Mouse (Mus musculus): ENCODE data around the gene Ndufc2. TPM values are rescaled to one million over a fixed set of nuclear protein-coding genes. Genes with fewer than 3 reads are reported as not detected.

Gene Ndufc2
- polyA plus RNA-seq, 1 experiment, result 209 TPM

- Histone ChIP-seq H3K79me3 (ENCODE audit: low read depth) (no peaks in the 10 kb centered on the region), H3K79me2 (ENCODE audit: control insufficient read depth, insufficient read depth) (no peaks in the 10 kb centered on the region), H3K36me3 (ENCODE audit: control insufficient read depth, insufficient read depth) (no peaks in the 10 kb centered on the region), H3ac (ENCODE audit: control insufficient read depth, insufficient read length, low read depth) (no peak overlapping the region), H3K27me3 (ENCODE audit: control insufficient read depth, insufficient read depth, insufficient read length) (no peaks in the 10 kb centered on the region), H3K4me3 (ENCODE audit: insufficient read depth, poor library complexity, severe bottlenecking) (no peak overlapping the region)
- no peak for TF ChIP-seq FOSL1 (IDR thresholded peaks at IDR 0.05; ENCODE audit: insufficient read depth, low read length, poor library complexity, severe bottlenecking)
- TF ChIP-seq CEBPB (IDR thresholded peaks at IDR 0.05; ENCODE audit: low read depth), result no peak
- TF ChIP-seq USF1 (IDR thresholded peaks at IDR 0.05; ENCODE audit: low read depth), result no peak
- no peak for TF ChIP-seq MYOG (IDR thresholded peaks at IDR 0.05; ENCODE audit: control insufficient read depth, extremely low read depth, insufficient read length)
- no peak for TF ChIP-seq MYOD1 (IDR thresholded peaks at IDR 0.05; ENCODE audit: control insufficient read depth, insufficient read length, low read depth)
- no peak for TF ChIP-seq MAX (IDR thresholded peaks at IDR 0.05)
- no peak for TF ChIP-seq CTCF (IDR thresholded peaks at IDR 0.05; ENCODE audit: control insufficient read depth, insufficient read depth, insufficient read length)
Observed at GRCm38 (mm10) chr7:97356253-97356652, 43.5 kb upstream of the Ndufc2 start.

GRCm38 (mm10) chr7:97356875-97357276, 42.9 kb upstream of the Ndufc2 start:
- Histone ChIP-seq H3K79me3 (ENCODE audit: low read depth) (no peaks in the 10 kb centered on the region), H3K36me3 (ENCODE audit: control insufficient read depth, insufficient read depth) (no peaks in the 10 kb centered on the region), H3K4me3 (ENCODE audit: insufficient read depth, poor library complexity, severe bottlenecking) (no peak overlapping the region), H3ac (ENCODE audit: control insufficient read depth, insufficient read length, low read depth) (no peak overlapping the region), H3K27me3 (ENCODE audit: control insufficient read depth, insufficient read depth, insufficient read length) (no peaks in the 10 kb centered on the region), H3K79me2 (ENCODE audit: control insufficient read depth, insufficient read depth) (no peaks in the 10 kb centered on the region)
- TF ChIP-seq CEBPB (IDR thresholded peaks at IDR 0.05; ENCODE audit: low read depth) (no peak), MAX (IDR thresholded peaks at IDR 0.05) (no peak), FOSL1 (IDR thresholded peaks at IDR 0.05; ENCODE audit: insufficient read depth, low read length, poor library complexity, severe bottlenecking) (no peak), MYOG (IDR thresholded peaks at IDR 0.05; ENCODE audit: control insufficient read depth, extremely low read depth, insufficient read length) (no peak), MYOD1 (IDR thresholded peaks at IDR 0.05; ENCODE audit: control insufficient read depth, insufficient read length, low read depth) (no peak), USF1 (IDR thresholded peaks at IDR 0.05; ENCODE audit: low read depth) (no peak), CTCF (IDR thresholded peaks at IDR 0.05; ENCODE audit: control insufficient read depth, insufficient read depth, insufficient read length) (no peak)

GRCm38 (mm10) chr7:97357840-97358239, 42.0 kb upstream of the Ndufc2 start:
- no peak overlapping the region for H3K4me3 ChIP-seq (ENCODE audit: insufficient read depth, poor library complexity, severe bottlenecking)
- no peak overlapping the region for H3ac ChIP-seq (ENCODE audit: control insufficient read depth, insufficient read length, low read depth)
- H3K79me2 ChIP-seq (ENCODE audit: control insufficient read depth, insufficient read depth), result no peaks in the 10 kb centered on the region
- TF ChIP-seq MYOG (IDR thresholded peaks at IDR 0.05; ENCODE audit: control insufficient read depth, extremely low read depth, insufficient read length), result no peak
- TF ChIP-seq MAX (IDR thresholded peaks at IDR 0.05), result no peak
- TF ChIP-seq CTCF (IDR thresholded peaks at IDR 0.05; ENCODE audit: control insufficient read depth, insufficient read depth, insufficient read length), result no peak
- no peak for TF ChIP-seq FOSL1 (IDR thresholded peaks at IDR 0.05; ENCODE audit: insufficient read depth, low read length, poor library complexity, severe bottlenecking)
- TF ChIP-seq MYOD1 (IDR thresholded peaks at IDR 0.05; ENCODE audit: control insufficient read depth, insufficient read length, low read depth), result no peak
- no peak for TF ChIP-seq CEBPB (IDR thresholded peaks at IDR 0.05; ENCODE audit: low read depth)
- no peak for TF ChIP-seq USF1 (IDR thresholded peaks at IDR 0.05; ENCODE audit: low read depth)
- H3K79me3 ChIP-seq (ENCODE audit: low read depth), result no peaks in the 10 kb centered on the region
- H3K36me3 ChIP-seq (ENCODE audit: control insufficient read depth, insufficient read depth), result no peaks in the 10 kb centered on the region
- H3K27me3 ChIP-seq (ENCODE audit: control insufficient read depth, insufficient read depth, insufficient read length), result no peaks in the 10 kb centered on the region

- Histone ChIP-seq H3K79me2 (ENCODE audit: control insufficient read depth, insufficient read depth) (no peaks in the 10 kb centered on the region), H3K79me3 (ENCODE audit: low read depth) (no peaks in the 10 kb centered on the region), H3K4me3 (ENCODE audit: insufficient read depth, poor library complexity, severe bottlenecking) (no peak overlapping the region), H3K36me3 (ENCODE audit: control insufficient read depth, insufficient read depth) (no peaks in the 10 kb centered on the region), H3K27me3 (ENCODE audit: control insufficient read depth, insufficient read depth, insufficient read length) (no peaks in the 10 kb centered on the region), H3ac (ENCODE audit: control insufficient read depth, insufficient read length, low read depth) (no peak overlapping the region)
- no peak for TF ChIP-seq FOSL1 (IDR thresholded peaks at IDR 0.05; ENCODE audit: insufficient read depth, low read length, poor library complexity, severe bottlenecking)
- TF ChIP-seq MYOG (IDR thresholded peaks at IDR 0.05; ENCODE audit: control insufficient read depth, extremely low read depth, insufficient read length), result no peak
- no peak for TF ChIP-seq CTCF (IDR thresholded peaks at IDR 0.05; ENCODE audit: control insufficient read depth, insufficient read depth, insufficient read length)
- TF ChIP-seq MAX (IDR thresholded peaks at IDR 0.05), result no peak
- no peak for TF ChIP-seq USF1 (IDR thresholded peaks at IDR 0.05; ENCODE audit: low read depth)
- TF ChIP-seq MYOD1 (IDR thresholded peaks at IDR 0.05; ENCODE audit: control insufficient read depth, insufficient read length, low read depth), result no peak
- no peak for TF ChIP-seq CEBPB (IDR thresholded peaks at IDR 0.05; ENCODE audit: low read depth)
Observed at GRCm38 (mm10) chr7:97358347-97358746, 41.5 kb upstream of the Ndufc2 start.

GRCm38 (mm10) chr7:97360166-97360565, 39.6 kb upstream of the Ndufc2 start:
- no peaks in the 10 kb centered on the region for H3K36me3 ChIP-seq (ENCODE audit: control insufficient read depth, insufficient read depth)
- H3K27me3 ChIP-seq (ENCODE audit: control insufficient read depth, insufficient read depth, insufficient read length), result no peaks in the 10 kb centered on the region
- no peaks in the 10 kb centered on the region for H3K79me2 ChIP-seq (ENCODE audit: control insufficient read depth, insufficient read depth)
- no peak overlapping the region for H3ac ChIP-seq (ENCODE audit: control insufficient read depth, insufficient read length, low read depth)
- H3K79me3 ChIP-seq (ENCODE audit: low read depth), result no peaks in the 10 kb centered on the region
- no peak overlapping the region for H3K4me3 ChIP-seq (ENCODE audit: insufficient read depth, poor library complexity, severe bottlenecking)
- TF ChIP-seq FOSL1 (IDR thresholded peaks at IDR 0.05; ENCODE audit: insufficient read depth, low read length, poor library complexity, severe bottlenecking), result no peak
- TF ChIP-seq USF1 (IDR thresholded peaks at IDR 0.05; ENCODE audit: low read depth), result no peak
- no peak for TF ChIP-seq MYOG (IDR thresholded peaks at IDR 0.05; ENCODE audit: control insufficient read depth, extremely low read depth, insufficient read length)
- no peak for TF ChIP-seq CEBPB (IDR thresholded peaks at IDR 0.05; ENCODE audit: low read depth)
- no peak for TF ChIP-seq CTCF (IDR thresholded peaks at IDR 0.05; ENCODE audit: control insufficient read depth, insufficient read depth, insufficient read length)
- TF ChIP-seq MAX (IDR thresholded peaks at IDR 0.05), result no peak
- TF ChIP-seq MYOD1 (IDR thresholded peaks at IDR 0.05; ENCODE audit: control insufficient read depth, insufficient read length, low read depth), result no peak

- Histone ChIP-seq H3ac (ENCODE audit: control insufficient read depth, insufficient read length, low read depth) (no peak overlapping the region), H3K79me3 (ENCODE audit: low read depth) (no peaks in the 10 kb centered on the region), H3K27me3 (ENCODE audit: control insufficient read depth, insufficient read depth, insufficient read length) (no peaks in the 10 kb centered on the region), H3K79me2 (ENCODE audit: control insufficient read depth, insufficient read depth) (no peaks in the 10 kb centered on the region), H3K36me3 (ENCODE audit: control insufficient read depth, insufficient read depth) (no peaks in the 10 kb centered on the region), H3K4me3 (ENCODE audit: insufficient read depth, poor library complexity, severe bottlenecking) (no peak overlapping the region)
- no peak for TF ChIP-seq FOSL1 (IDR thresholded peaks at IDR 0.05; ENCODE audit: insufficient read depth, low read length, poor library complexity, severe bottlenecking)
- TF ChIP-seq MYOD1 (IDR thresholded peaks at IDR 0.05; ENCODE audit: control insufficient read depth, insufficient read length, low read depth), result no peak
- TF ChIP-seq CTCF (IDR thresholded peaks at IDR 0.05; ENCODE audit: control insufficient read depth, insufficient read depth, insufficient read length), result no peak
- TF ChIP-seq MYOG (IDR thresholded peaks at IDR 0.05; ENCODE audit: control insufficient read depth, extremely low read depth, insufficient read length), result no peak
- TF ChIP-seq MAX (IDR thresholded peaks at IDR 0.05), result no peak
- no peak for TF ChIP-seq CEBPB (IDR thresholded peaks at IDR 0.05; ENCODE audit: low read depth)
- TF ChIP-seq USF1 (IDR thresholded peaks at IDR 0.05; ENCODE audit: low read depth), result no peak
Observed at GRCm38 (mm10) chr7:97360955-97361354, 38.8 kb upstream of the Ndufc2 start.

Data from C2C12 (cell line).